Mouse (Mus musculus) liver, postnatal 0 days (tissue): ENCODE results near the gene Ms4a15. TPM values are rescaled to one million over a fixed set of nuclear protein-coding genes. Genes with fewer than 3 reads are reported as not detected.

Experiments
- ATAC-seq: fragments of 200-750 bp; cut with Nextera tagmentation; 2 replicates; pipeline ENCODE4 v1.8.0; 2017; ENCODE audit warnings: mild to moderate bottlenecking, moderate library complexity
- DNase-seq: peaks from one replicate; pipeline ENCODE4 v3.0.0-alpha.2; 2016
- H3K27ac ChIP-seq: fragments of 300-500 bp; sonication (generic); 2 replicates; pipeline ENCODE4 v1.5.1; 2014; ENCODE audit warnings: antibody characterized with exemption, moderate library complexity, mild to moderate bottlenecking, low read depth
- H3K27me3 ChIP-seq: fragments of 300-500 bp; sonication (generic); 2 replicates; pipeline ENCODE4 v1.6.1; 2014; ENCODE audit warnings: low read length, control low read depth, mixed read lengths; ENCODE audit not compliant: insufficient read depth
- H3K36me3 ChIP-seq: fragments of 300-500 bp; sonication (generic); replicated peaks from 2 replicates; pipeline ENCODE4 v1.6.1; 2014; ENCODE audit warnings: mild to moderate bottlenecking, control low read depth, low read length, moderate library complexity, mixed read lengths; ENCODE audit not compliant: insufficient read depth
- H3K4me1 ChIP-seq: fragments of 300-500 bp; sonication (generic); 2 replicates; pipeline ENCODE4 v1.6.1; 2014; ENCODE audit warnings: antibody characterized with exemption, mild to moderate bottlenecking, control low read depth; ENCODE audit not compliant: insufficient read depth
- H3K4me2 ChIP-seq: fragments of 300-500 bp; sonication (generic); 2 replicates; pipeline ENCODE4 v1.6.1; 2014; ENCODE audit warnings: low read depth, mild to moderate bottlenecking, low read length, moderate library complexity, mixed read lengths
- H3K4me3 ChIP-seq: fragments of 300-500 bp; sonication (generic); 2 replicates; pipeline ENCODE4 v1.5.1; 2014; ENCODE audit warnings: low read depth, low read length
- H3K9ac ChIP-seq: fragments of 300-500 bp; sonication (generic); replicated peaks from 2 replicates; pipeline ENCODE4 v1.6.1; 2014; ENCODE audit warnings: mild to moderate bottlenecking, moderate library complexity
- H3K9me3 ChIP-seq: fragments of 300-500 bp; sonication (generic); 2 replicates; pipeline ENCODE4 v1.6.1; 2016; ENCODE audit warnings: mild to moderate bottlenecking, control low read depth, low read length, mixed read lengths
- CTCF ChIP-seq: sonication (generic); IDR thresholded peaks from 2 replicates; pipeline ENCODE4 v1.5.1; 2016; ENCODE audit warnings: antibody characterized with exemption, low read depth
- EP300 ChIP-seq: IDR thresholded peaks from 2 replicates; pipeline ENCODE4 v1.6.1; 2016; ENCODE audit warnings: antibody characterized with exemption, low read depth, mild to moderate bottlenecking
- WGBS: fragments of 180-500 bp; shearing (Covaris S2); extraction: QIAGEN DNeasy Blood & Tissue Kit; methylation state at CpG from one replicate; pipeline ENCODE4 v1.1.7; 2014; ENCODE audit not compliant: insufficient replicate concordance; 5-methylcytosine and 5-hydroxymethylcytosine counted together
- polyA plus RNA-seq: library from polyadenylated mRNA; unstranded; fragments of >200 nt; fragmentation: Nextera tagmentation; extraction: Ambion mirVana; gene quantifications from 2 replicates; pipeline ENCODE4 v1.2.1, GENCODE M21; 2015

The Ms4a15 gene
- not detected in 2 replicates for polyA plus RNA-seq

DNA sequence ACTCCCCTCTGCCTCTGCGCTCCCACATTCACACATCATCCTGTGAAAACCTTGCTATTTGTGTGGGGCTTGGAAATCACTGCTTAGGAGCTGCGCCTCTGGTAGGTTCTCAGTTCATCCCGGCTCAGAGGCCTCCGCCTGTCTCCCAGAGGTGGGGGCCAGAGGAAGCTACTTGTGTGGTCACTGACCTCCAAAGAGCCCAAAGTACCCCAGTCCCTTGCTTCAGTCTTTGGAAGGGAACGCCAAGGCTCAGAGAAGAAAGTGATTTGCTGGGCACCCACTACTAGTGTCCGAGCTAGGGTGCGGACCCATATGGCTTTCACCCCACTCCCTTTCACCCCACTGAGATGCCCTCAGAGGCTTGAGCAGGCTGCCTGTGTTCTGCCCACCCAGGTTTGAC is at the start of gene Ms4a15:
Gene Ms4a15, minus strand, starts transcription at position 101 of the 400 bp plus-strand sequence.
- H3K4me1 ChIP-seq = no peaks in the 10 kb centered on the region
- no peak within 1 kb of the TSS for H3K4me3 ChIP-seq
- H3K9me3 ChIP-seq = no peaks in the 10 kb centered on the region
- no peak within 1 kb of the TSS for H3K27ac ChIP-seq
- ATAC-seq = no peak
- WGBS = 75% methylated on average over 7 of the region's 7 CpGs
- H3K27me3 ChIP-seq = no peaks in the 10 kb centered on the region
- H3K36me3 ChIP-seq = no peaks in the 10 kb centered on the region
- no peak within 1 kb of the TSS for H3K9ac ChIP-seq
- no peak for DNase-seq
- H3K4me2 ChIP-seq = no peak within 1 kb of the TSS
- TF ChIP-seq EP300 (no peak), CTCF (no peak)

- no peaks in the 10 kb centered on the region for H3K36me3 ChIP-seq
- TF ChIP-seq CTCF (no peak), EP300 (no peak)
- no peaks in the 10 kb centered on the region for H3K27me3 ChIP-seq
- H3K4me1 ChIP-seq = no peaks in the 10 kb centered on the region
- H3K4me2 ChIP-seq = peak overlapping the region; percentile 26; the same call in 1 of the 2 replicates
- H3K27ac ChIP-seq = peak overlapping the region; percentile 34
- no peaks in the 10 kb centered on the region for H3K9me3 ChIP-seq
- H3K4me3 ChIP-seq = no peak overlapping the region
- peak; percentile 51 for ATAC-seq
- H3K9ac ChIP-seq = no peak overlapping the region; the same call in 1 of the 2 replicates
- DNase-seq = no peak
These were observed 44.5 kb upstream of the Ms4a15 start for GRCm38 (mm10) chr19:11037570-11037969.

- Histone ChIP-seq H3K4me2 (no peak overlapping the region), H3K27me3 (no peaks in the 10 kb centered on the region), H3K9ac (no peak overlapping the region), H3K9me3 (no peaks in the 10 kb centered on the region), H3K36me3 (no peaks in the 10 kb centered on the region), H3K4me1 (no peaks in the 10 kb centered on the region), H3K4me3 (no peak overlapping the region), H3K27ac (no peak overlapping the region)
- TF ChIP-seq CTCF (no peak), EP300 (no peak)
- ATAC-seq (no peak), DNase-seq (no peak)
These were observed 29.3 kb upstream of the Ms4a15 start for GRCm38 (mm10) chr19:11022382-11022781.

GRCm38 (mm10) chr19:11017891-11018290 is 24.8 kb upstream of the Ms4a15 start, which contains the start of gene Ms4a18:
Ms4a18 (minus strand) TSS chr19:11018031.
- DNase-seq (no peak), ATAC-seq (no peak)
- Histone ChIP-seq H3K27ac (no peak within 1 kb of the TSS), H3K9ac (no peak within 1 kb of the TSS), H3K4me3 (no peak within 1 kb of the TSS), H3K4me2 (no peak within 1 kb of the TSS), H3K36me3 (no peaks in the 10 kb centered on the region), H3K9me3 (no peaks in the 10 kb centered on the region), H3K27me3 (no peaks in the 10 kb centered on the region), H3K4me1 (no peaks in the 10 kb centered on the region)
- 71% methylated on average over 3 of the region's 3 CpGs for WGBS
- no peak for TF ChIP-seq EP300
- TF ChIP-seq CTCF = no peak

GRCm38 (mm10) chr19:11017251-11017650 is 24.2 kb upstream of the Ms4a15 start:
- TF ChIP-seq EP300 = no peak
- no peak for TF ChIP-seq CTCF
- no peak overlapping the region for H3K4me3 ChIP-seq
- WGBS = 66% methylated on average over 2 of the region's 2 CpGs
- no peak for ATAC-seq
- no peaks in the 10 kb centered on the region for H3K9me3 ChIP-seq
- no peaks in the 10 kb centered on the region for H3K36me3 ChIP-seq
- DNase-seq = no peak
- H3K4me2 ChIP-seq = no peak overlapping the region
- H3K4me1 ChIP-seq = no peaks in the 10 kb centered on the region
- H3K27ac ChIP-seq = no peak overlapping the region
- H3K9ac ChIP-seq = no peak overlapping the region
- no peaks in the 10 kb centered on the region for H3K27me3 ChIP-seq

- WGBS = 66% methylated on average over 1 of the region's 1 CpGs
- H3K4me3 ChIP-seq = no peak overlapping the region
- no peaks in the 10 kb centered on the region for H3K27me3 ChIP-seq
- no peak for ATAC-seq
- H3K36me3 ChIP-seq = no peaks in the 10 kb centered on the region
- no peak overlapping the region for H3K27ac ChIP-seq
- H3K9ac ChIP-seq = no peak overlapping the region
- no peaks in the 10 kb centered on the region for H3K4me1 ChIP-seq
- no peaks in the 10 kb centered on the region for H3K9me3 ChIP-seq
- no peak for DNase-seq
- TF ChIP-seq EP300 = no peak
- no peak for TF ChIP-seq CTCF
- H3K4me2 ChIP-seq = no peak overlapping the region
These were observed 22.9 kb upstream of the Ms4a15 start for GRCm38 (mm10) chr19:11015998-11016397.

GRCm38 (mm10) chr19:11015468-11015867 is 22.4 kb upstream of the Ms4a15 start:
- no peak overlapping the region for H3K4me2 ChIP-seq
- TF ChIP-seq EP300 = no peak
- TF ChIP-seq CTCF = no peak

More at GRCm38 (mm10) chr19:11015468-11015867, 22.4 kb upstream of the Ms4a15 start:
- no peaks in the 10 kb centered on the region for H3K9me3 ChIP-seq
- no peak overlapping the region for H3K27ac ChIP-seq
- DNase-seq = no peak
- no peaks in the 10 kb centered on the region for H3K36me3 ChIP-seq
- ATAC-seq = peak; percentile 81
- no peak overlapping the region for H3K9ac ChIP-seq
- H3K27me3 ChIP-seq = no peaks in the 10 kb centered on the region
- H3K4me3 ChIP-seq = no peak overlapping the region
- no peaks in the 10 kb centered on the region for H3K4me1 ChIP-seq
